Mouse (Mus musculus) testis, postnatal 14 days (tissue): ENCODE measurements around the gene Aqp9.

Source experiments
- DNase-seq: peaks from one replicate; pipeline ENCODE4 v3.0.0; 2021; ENCODE audit warnings: low spot score

Aqp9 gene

GRCm38 (mm10) chr9:71066491-71066890 lies 102.0 kb downstream of the Aqp9 start:
- DNase-seq: peak; percentile 2

GRCm38 (mm10) chr9:71065343-71065875 lies 103.1 kb downstream of the Aqp9 start:
- peak; percentile 1 for DNase-seq

- peak; percentile 1 for DNase-seq
These were observed 104.1 kb downstream of the Aqp9 start for GRCm38 (mm10) chr9:71064291-71064840.

GRCm38 (mm10) chr9:71063551-71063950 lies 104.9 kb downstream of the Aqp9 start:
- DNase-seq: peak; percentile 3

GRCm38 (mm10) chr9:71062976-71063375 lies 105.5 kb downstream of the Aqp9 start:
- DNase-seq: no peak

GRCm38 (mm10) chr9:71062301-71062700 lies 106.2 kb downstream of the Aqp9 start:
- no peak for DNase-seq
